Mouse (Mus musculus): ENCODE results near the gene Arl15.

- TF ChIP-seq CTCF (IDR thresholded peaks at IDR 0.05) (no peak), EP300 (IDR thresholded peaks at IDR 0.05) (no peak)
Measured at GRCm38 (mm10) chr13:113986864-113987562, 192.7 kb downstream of the Arl15 start.
